Mouse (Mus musculus): ENCODE measurements at regions not wholly inside any gene's neighbourhood (a gene's known extent, or its start where the extent isn't known, plus 50 kb on each side); places are given as distances from the start of the nearest gene placed in this dataset.

DNA sequence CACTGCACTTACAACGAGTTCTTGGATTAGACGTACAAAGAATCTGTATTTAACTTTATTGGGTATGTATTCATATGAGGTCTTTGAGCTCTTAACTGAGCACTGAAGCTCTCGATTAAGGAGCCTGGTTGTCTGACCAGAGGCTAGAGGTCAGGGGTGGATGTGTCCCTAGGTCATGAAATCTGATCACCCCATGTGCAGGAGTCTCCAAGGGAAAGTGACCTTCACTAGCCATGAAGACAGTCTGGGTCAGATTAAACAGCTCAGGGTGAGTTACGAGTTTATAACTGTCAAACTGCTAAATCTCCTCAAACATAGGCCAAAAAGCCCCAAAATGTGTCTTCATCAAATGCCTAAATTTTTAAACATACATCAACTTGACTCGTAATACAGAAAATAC is 216.8 kb downstream of the Rchy1 start:
- DNase-seq, result no peak

DNA sequence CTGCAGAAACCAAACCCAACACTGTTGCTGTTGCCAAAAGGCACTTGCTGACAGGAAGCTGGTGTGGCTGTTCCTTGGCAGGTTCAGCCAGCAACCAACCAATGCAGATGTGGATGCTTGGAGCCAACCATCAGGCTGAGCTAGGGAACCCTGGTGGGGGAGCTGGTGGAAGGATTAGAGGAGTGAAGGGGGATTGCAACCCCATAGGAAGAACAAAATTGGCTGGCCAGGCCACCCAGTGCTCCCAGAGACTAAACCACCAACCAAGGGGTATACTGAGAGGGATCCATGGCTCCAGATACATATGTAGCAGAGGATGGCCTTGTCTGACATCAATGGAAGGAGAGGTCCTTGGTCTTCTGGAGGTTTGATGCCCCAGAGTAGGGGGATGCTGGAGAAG is 218.5 kb downstream of the Rchy1 start:
- DNase-seq, result no peak

DNA sequence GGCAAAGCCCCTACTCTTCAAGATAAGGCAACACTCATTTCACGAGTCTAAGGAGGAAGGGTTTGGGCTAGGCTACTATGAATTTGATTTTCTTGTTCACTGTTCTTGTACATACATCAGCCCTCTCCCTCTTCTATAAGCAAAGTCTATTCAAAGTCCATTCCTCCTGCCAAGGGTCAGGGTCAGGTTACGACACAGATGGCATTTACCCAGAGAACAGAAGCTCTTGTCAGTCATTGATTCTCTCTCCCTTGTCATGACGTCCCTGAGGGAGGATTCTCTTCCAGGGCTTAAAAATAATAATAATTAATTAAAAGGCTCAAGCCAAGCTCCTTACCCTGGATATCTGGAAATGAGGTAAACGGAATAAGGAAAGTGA is 222.7 kb downstream of the Rchy1 start:
- DNase-seq, result no peak

DNA sequence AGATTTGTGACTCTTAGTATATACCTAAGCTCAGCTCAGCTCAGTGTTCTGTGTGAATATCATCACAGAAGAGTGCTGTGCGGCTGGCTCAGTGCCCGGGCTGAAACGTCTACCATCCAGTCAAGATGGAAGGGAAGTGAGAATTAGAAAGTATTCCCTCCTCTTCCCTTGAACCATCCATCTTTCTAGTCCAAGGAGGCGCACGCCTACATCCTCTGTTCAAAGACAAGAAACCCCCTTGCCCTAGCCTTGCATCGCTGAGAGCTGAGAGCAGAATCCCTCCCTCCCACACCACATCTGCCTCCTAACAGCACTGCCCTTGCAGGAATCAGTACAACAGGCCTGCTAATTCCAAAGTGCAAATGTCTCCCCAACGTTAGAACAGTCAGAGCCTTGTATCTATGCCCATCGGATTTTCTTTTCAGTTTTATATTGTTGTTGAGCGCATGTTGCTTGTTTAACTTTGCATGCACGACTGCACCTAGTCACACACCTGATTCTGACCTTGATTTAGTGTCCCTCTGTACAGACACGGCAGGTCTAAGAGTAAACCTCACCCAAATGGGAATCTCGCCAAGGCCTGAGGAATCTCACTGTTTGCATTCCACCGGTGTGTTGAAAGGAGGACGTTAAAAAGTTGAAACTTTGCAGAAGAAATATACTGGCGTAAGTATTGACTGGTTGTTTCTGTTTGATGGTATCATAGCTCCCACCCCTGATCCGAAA is 222.2 kb downstream of the Parm1 start:
- DNase-seq, result peak; percentile 18 to 27

DNA sequence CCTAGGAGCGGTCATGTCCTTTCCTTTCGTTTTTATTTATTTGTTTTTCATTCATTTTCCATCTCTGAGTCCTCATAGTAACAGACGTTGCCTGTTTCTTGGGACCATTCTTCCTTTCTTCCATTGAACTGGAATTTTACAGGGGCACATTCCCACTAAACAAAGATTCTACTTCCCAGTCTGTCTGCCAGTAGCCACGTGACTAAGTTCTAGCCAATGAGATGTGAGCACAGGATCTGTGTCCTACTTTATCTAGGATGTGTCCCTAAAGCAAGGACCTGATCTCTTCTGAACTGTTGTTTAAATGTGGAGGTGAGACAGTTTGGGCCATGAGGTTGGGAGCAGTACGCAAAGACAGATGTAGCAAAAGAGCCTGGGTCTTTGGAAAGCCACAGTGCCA is 214.6 kb downstream of the Parm1 start:
- no peak for DNase-seq

DNA sequence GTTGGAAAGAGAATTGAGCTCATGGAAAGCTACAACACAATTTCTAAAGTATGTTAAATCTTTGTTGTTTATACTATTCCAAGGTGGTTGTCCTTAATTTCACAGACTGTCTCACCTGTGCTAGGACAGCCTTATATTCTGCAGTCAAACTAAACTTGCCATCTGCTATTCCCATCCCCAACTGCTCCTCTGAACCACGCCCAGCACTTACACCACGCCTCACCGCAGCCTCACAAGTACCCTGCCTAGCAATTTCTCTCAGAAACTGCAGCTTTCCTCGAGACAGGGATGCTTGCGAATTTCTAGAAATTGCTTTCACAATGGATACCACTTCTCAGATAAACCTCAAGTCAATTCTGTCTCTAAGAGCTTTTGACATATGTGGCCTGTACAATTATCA is 213.7 kb downstream of the Parm1 start:
- no peak for DNase-seq

DNA sequence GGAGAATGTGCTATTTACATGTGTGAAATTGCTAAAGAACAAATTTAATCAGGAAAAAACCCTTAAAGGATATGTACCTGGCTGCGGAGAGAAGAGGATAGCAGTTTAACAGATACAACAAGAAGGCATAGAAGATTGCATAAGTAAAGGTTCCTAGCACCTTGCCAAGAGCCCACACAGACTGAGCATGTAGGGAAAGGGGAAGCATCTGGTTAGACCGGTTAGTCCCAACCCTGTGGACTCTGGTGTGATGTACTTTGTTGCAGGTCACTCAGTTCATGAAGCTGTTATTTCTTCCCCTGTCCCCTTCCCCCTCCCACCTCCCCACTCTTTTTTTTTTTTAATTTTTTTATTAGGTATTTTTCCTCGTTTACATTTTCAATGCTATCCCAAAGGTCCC is 212.5 kb downstream of the Parm1 start:
- no peak for DNase-seq

DNA sequence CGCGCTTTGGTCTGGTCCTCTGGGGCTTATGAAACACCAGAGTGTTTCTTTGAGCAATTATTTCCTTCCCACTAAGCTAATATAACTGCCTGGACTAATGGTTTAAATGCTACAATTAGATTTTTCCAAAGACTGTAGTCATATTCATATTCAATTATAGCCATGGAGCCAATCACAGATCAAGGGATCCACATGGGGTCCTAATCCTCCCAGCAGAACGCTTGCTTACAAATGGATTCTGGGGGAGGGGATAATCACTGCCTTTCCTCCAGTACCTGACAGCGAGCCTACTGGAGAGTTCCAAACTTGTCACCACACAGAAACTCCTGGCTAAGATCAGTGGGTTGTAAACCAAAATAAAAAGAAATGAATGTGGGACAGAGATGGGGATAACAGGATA is 212.0 kb downstream of the Parm1 start:
- DNase-seq, result no peak

DNA sequence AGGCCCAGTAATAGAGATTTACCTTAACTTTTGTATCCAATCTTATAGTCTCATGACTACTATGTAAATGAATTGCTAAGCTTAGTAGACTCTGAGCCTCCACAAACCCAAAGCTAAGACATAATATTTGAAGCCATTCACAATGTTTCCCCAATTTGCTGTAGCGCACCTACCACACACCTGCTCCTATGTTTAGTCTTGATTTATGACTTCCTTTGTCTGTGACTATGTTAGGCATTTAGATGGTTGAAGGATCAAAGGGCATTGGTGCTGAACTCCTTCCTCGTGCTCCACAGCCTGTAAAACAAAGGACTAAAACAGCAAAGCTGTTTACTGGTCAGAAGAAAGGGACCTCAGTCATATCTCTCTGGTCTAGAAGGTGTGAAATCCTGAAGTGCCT is 210.0 kb downstream of the Parm1 start:
- no peak for DNase-seq

DNA sequence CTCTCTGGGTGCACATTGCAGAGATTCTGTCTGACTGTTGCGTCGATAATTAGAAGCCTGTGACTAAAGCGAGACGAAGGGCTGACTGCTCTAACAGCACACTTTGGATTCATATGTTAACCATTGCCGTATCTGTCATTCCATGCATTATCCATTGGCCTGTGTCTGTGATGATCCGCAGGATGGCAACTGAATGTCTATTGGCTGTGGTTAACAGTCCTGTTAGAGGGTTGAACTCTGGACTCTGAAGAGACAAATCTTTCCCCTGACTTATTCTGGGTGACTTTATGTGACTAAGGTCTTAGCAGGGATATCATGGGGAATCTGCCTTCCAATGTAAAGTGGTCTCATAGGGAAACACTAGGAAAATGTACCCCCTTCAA is 208.7 kb downstream of the Parm1 start:
- DNase-seq, result no peak

DNA sequence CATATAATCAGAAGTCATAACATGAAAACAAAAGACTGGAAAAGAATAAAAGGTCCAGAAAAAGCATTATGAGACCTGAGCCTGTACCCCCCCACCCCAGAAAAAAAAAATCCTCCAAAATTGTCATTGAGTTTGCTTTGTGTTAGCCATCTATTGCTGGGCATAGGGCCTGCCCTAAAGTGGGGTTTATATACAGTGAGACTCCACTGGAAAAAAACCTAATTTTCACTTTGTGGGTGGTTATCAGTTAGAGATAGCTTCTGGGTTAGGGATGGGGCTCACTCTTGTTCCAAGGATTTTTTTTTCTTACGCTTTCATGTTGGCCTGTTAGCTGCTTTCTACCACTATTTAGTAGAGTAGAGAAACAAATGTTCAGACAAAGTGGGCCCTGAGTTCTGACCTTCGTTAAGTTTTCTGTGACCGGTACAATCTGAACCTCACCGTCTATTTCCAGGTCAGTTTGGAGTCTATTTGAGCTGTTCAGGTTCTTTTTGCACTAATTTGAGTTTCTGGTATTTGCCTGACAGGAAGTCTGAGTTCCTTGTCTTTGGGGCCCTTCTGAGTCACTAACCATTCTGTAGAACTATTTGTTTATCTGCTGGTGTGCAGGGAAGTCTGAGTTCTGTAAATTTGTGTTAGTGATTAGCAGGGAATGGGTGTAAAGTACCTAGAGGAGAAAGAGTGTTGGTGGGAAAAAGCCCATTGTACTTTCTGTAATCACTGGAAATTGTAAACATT is 208.1 kb downstream of the Parm1 start:
- no peak for DNase-seq

DNA sequence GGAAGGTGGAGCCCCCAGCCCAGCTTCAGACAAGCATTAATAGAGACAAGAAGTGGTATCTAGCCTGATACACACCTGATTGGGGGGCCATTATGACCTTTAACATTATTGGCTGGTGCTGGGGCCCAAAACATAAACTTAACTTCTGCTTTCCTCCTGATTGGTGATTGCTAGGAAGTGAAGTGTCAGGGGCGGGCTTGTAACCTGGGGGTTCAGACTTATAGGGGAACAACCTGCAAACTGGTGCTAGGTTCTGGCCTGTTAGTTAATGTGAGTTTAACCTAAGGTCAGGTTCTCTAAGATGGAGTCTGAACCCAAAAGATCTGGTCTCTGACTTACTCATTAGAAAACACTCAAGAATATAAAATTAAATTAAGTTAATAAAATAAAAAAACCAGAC is 207.5 kb downstream of the Parm1 start:
- no peak for DNase-seq

DNA sequence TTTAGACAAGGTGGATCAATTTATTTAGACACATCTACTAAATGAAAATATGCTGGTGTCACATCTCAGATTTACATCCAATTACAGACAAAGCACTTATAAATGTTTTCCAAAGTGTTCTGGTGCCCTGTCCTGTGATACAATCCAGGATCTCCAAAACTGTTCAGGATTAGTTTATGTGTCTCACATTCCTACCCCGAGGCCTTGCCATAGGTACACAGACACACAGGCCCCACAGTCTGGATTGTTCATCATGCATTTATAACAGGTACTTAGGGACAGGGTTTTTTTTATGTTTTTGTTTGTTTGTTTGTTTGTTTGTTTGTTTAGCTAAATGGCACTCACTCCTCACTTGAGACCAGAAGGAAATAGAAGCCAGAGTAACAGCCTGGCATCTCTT is 206.0 kb downstream of the Parm1 start:
- no peak for DNase-seq

DNA sequence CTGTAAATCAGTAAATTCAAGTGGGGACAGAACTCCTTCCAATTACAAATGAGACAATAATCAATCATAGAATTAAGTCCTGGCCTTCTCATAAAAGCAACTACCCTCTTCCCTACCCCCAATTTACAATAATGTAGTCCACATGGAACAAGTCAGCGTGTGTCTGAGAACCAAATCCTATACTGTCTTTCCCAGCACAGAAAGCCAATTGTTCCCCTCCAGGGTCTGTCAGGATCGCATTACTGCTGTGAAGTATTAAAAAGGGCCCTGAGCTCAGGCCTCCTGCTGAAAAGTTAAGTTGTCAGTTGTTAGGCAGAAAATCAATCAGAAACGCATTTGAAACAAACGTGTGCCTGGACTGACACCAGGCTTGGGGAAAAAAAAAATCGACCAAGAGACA is 205.6 kb downstream of the Parm1 start:
- no peak for DNase-seq

DNA sequence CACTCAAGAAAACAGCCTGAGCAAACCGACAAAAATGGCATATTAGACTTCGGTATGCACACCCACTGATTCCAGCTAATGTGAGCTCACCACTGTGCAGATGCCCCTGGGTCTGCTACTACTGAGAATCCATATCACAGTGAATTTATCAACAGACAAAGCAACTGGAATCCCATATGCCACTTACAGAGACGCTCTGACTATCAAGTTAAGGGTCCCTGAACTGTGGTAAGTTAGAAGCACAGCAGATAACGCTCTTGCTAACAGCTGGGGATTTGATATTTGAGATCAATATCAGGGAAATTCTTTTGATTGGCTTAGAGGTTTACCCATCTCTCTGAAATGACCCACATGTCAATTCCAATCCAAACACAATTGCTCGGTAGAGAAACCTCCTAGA is 205.0 kb downstream of the Parm1 start:
- DNase-seq, result no peak

DNA sequence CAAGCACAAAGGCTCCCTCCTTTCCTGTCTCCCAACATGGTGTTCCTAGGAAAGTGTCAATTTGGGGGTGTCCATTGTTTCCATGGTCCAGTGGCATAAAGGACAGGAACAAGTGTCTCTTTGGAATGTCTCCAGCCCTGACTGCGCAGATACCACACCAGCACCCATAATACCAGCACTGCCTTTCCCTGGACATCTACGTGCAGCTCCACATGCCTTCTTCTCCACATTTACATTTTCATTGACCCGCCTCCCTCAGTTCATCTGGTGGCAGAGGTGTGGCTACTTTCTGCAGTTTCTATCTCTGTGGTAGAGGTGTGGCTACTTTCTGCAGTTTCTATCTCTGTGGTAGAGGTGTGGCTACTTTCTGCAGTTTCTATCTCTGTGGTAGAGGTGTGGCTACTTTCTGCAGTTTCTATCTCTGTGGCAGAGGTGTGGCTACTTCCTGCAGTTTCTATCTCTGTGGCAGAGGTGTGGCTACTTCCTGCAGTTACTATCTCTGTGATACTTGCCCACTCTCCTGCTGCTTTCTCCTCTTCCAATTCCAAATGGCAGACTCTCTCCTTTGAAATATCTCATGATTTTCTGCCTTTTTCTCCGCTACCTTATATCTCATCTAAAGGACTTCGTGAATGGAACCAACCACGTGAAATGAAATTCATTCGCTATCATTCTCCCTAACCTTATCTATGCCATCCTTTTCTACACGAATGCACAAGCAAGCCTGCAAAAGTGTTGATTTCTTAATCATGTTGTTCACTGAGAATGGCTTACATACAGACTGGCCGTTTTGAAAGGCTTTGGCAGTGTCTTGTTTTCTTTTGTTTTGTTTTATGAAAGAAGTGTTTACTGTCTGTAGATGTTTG is 204.0 kb downstream of the Parm1 start:
- no peak for DNase-seq

DNA sequence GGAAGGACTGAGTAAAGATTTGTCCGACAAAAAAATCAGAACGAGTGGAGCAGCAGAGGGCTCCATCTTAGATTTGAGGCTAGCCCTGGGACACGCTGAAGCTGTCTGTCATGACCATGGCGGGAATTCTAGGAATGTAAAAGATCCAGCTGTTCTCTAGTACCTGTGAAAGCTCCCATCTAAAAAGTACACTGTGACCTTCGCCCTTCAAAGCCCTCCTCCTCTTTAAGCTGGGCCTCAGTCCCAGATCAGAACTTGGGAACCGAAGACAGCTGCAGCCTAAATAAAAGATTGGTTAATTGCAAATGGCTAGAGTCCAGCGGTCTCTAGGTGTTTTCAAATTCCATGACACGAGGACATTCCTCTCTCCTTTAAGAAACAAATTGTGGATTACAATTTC is 195.6 kb downstream of the Parm1 start:
- DNase-seq, result no peak

DNA sequence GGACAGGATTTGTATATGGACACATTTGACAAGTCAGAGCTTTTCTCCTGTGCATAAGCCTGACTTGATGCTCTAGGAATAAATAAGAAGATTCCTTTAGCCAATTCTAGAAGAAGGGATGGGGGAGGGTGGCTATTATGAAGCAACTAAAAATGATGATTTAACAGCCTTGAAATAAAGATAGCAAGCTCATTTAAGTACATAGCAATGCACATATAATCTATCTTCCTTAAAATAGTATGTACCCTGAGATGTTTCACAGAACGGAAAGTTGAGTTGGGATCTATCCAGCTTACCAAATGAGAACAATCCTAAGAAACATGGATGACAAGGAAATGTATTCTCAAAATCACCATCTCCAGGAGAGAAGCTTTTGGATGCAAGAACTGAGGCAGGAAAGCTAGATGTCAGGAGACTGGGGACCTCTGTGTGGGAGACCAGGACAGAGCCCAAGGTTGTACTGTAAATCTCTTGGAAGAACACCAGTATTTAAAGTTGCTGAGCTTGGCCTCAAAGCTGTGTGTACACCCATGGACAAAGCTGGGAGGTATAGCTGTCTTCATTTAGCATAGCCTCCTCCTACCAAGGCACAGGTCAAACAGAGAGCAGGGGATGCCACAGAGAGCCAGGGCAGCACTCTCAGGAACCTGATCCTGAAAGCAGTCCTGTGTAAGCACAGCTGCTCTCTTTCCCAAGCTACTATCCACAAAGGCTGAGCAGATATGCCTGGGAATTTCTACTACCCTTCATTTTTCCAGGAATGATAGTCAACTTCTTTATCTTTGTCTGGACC is 192.3 kb downstream of the Parm1 start:
- DNase-seq, result no peak

DNA sequence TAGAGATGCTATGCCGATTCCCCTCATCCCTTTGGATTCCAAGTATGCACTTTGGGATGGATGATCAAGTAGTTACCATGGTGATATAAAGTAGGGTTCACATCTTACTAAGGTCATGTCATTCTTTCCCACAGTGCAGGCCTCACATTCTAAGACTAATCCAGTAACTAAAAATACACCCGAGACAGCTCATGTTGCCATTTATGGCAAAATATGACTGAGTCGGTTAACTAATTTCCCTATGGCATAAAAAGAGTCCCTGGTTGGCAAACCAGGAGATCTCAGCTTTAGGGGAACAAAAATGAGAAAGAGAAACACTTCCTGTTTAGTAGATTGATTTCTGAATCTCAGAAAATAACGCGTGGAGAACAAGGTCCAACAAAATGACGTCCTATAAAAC is 190.7 kb downstream of the Parm1 start:
- DNase-seq, result no peak

DNA sequence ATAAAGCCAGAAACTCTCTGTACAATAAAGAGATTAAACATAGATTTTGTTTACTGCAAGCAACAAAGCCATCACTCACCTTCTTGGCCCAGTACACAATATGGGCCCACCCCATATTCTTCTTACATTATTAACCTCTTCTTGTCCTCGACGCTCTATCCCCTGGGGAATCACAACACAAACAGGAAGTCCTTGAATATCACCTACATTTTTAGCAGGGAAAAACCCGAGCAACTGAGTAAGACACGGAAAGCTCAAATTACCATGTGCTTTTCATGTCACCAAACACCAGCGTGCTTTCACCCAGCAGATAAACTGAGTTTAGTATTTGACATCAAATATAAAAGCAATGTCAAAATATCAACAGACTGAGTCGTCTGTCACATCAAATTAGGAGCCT is 179.7 kb downstream of the Parm1 start:
- DNase-seq, result no peak

DNA sequence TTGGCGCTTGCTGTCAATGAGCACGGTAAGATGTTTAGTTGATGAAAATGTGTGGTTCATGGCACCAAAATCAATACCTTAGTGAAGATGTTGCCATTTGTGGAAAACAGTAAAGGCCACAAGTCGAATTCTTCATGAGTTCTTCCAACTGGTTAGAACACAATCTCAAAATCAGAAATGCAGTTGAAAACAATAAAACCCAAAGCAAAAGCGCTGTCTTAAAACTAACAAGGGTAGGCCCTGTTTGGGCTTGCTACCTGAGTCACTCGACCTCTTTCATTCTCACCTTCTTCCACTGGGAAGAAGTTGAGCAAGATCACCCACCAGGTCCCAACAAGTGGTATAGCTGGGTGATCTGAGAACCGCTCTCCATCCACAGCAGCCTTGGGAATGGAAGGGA is 179.1 kb downstream of the Parm1 start:
- no peak for DNase-seq

DNA sequence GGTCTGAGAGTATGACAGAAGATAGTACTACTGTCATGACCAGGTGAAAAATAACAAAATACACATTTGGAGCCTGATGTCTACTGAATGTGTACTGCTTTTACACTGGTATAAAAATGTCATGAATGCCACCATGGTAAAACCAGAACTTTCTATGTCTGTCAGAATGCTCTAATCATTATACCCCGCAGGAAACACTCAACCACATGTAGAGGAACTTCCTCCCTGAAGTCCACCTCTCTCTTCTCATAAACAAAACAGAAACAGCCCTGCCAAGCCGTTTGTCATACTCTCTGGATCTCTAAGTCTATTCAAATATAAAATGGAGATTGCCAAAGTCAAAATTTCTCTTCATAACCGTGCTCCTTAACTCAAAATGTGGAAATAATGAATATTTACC is 178.2 kb downstream of the Parm1 start:
- DNase-seq, result no peak

DNA sequence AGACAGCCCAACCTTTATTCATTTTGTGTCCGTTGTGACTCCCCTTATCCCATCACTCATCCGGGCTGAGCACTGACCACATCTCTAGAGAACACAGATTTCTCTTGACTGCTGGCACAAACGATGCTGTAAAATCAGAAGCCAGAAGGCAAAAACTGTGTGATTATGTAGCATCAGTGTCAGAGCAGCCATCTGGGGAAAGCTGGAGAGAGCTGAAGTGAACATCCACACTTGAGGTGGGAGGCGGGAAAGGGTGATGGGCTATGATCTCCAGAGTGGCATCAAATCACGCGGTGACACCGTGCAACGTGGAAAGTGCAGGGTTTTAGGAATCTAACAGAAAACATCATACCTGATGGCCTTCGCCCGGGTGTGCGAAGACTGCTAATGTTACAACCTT is 175.9 kb downstream of the Parm1 start:
- DNase-seq, result no peak
